Mouse (Mus musculus) right cerebral cortex, postnatal 10 days (tissue): ENCODE data around the gene Immp2l.

Experiments used
- DNase-seq, 2 experiments: peaks; one replicate each; pipeline ENCODE4 v3.0.0; 2021; ENCODE audit warnings: low spot score in 2 of 2

Gene Immp2l

DNA sequence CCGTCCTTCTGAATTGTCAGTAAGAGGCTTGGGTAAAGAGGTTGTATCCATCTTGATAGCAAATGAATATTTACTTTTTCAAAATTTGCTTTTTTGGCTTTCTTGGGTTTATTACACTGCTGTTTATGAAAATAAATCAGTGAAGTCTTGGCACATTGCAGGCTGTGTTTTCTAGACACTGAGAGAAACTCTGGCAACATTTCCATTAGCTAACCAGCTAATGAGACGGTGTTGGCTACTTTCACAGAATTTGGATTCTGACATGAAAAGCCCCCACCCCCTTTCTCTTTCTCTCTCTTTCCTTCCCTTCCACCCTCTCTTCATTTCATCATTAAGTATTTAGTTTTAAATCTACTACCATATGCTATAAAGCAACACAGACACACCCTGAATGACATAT, 496.4 kb downstream of the Immp2l start:
- DNase-seq: no peak

DNA sequence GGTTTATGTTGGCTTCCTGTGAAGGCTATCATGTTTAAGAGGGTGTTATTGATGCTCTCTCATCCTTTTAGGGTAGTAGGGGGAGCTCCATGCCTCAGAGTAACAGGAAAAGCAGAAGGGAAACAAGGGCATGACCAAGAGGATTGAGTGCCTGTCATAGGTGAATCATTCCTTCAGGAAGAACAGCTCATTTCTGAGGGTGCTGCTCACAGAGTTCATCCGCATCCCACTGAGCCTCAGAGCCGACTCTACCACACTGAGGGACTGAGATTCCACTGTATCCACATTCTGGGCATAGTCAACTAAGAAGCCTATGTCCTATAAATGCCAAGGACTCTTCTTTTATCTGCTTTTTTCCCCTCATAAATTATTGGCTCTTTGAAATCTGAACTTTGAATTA, 497.8 kb downstream of the Immp2l start:
- DNase-seq: no peak

DNA sequence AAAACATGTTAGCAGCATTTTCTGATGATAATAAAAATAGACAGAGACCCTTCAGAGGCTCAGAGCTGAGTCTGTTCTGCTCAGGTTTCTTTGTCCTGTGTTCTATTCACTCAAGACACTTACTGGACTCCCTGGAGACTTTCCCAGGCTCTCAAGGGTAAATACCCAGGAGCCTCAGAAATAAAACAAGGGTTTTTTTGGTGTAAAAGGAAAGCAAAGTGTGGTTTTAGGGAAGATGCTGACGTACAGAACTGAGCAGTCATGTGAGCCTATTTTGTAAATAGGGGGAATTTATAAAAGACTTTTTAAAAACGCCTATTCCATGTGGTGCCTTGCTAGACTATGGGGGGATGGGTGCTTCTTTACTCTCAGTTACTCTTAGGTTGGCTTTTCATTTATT, 502.8 kb downstream of the Immp2l start:
- no peak for DNase-seq

DNA sequence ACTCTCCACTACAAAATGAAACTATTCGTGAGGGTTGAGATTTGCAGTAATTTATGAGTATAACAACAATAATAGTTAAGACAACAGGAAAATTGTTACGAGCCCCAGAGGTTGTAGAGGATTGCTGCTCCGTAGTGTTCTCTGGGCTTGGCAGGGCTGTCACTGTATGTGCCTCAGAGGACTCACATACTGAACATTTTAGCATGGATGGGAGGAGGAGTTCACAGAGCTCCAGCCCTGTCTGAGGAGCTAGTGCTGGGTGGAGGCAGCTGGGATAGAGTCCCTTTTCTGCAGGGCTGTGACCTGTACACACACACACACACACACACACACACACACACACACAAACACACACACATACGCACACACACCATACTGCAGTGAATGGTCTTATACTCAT, 504.5 kb downstream of the Immp2l start:
- DNase-seq: no peak

GRCm38 (mm10) chr12:41539989-41540388, 516.1 kb downstream of the Immp2l start:
- peak; percentile 18 to 25 for DNase-seq

DNA sequence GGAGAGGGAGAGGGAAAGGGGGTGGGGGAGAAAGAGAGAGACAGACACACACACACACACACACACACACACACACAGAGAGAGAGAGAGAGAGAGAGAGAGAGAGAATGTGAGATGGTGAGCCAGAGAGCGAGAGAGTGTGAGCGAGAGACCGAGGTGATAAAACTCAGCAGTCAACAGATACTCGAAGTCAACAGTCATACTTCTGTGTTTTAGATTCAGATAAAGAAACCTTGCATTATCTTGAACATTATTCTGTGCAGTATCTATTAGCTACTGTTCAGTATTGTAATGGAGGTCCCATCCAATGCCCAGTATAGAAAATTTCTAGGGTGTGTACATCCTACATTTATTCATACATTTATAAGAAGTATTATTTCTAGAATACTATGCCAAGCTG, 527.7 kb downstream of the Immp2l start:
- no peak for DNase-seq

- DNase-seq: no peak
Observed at GRCm38 (mm10) chr12:41557832-41558231, 533.9 kb downstream of the Immp2l start.

GRCm38 (mm10) chr12:41558956-41559735, 535.3 kb downstream of the Immp2l start:
- DNase-seq: no peak

DNA sequence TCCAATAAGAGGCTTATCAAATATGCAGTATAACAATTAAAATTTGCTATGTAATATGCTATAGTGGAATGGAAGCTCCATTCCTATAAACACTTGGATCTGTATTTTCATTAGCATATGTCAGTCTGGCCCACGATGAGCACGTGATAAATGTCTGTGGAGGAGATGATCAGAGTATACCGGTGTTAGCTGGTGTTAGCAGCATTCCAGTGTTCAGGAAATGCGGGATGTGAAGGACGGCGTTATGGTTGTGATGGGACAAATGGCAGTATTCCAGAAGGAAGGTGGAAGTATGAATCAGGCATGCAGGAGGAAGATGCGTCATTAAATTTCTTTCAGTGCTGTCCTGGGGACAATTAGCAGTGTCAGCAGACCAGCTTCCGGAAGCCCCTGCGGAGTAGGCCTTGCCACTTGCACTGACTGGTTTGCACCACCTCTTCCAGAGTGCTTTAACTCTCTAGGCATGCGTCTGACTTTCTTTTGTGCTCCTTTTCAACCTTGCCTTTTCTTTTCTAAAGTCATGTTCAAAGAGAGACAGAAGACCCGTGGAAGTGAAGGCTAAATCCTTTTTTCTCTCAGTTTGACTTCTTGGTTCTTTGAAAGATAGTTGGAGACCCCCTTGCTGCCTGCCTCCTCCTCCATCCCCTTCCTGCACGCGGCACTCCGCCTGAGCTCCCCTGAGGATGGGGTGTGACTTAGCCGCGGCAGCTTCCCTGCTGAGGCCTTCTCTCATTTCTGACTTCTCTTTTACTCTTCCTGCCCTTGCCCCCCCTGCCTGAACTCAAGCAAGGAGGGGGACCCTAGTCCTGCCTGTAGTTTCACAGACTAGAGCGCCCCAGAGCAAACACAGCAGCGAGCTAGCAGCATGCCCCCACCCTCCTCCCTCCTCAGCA, 541.9 kb downstream of the Immp2l start:
- no peak for DNase-seq

- no peak for DNase-seq
Observed at GRCm38 (mm10) chr12:41566433-41566794, 542.5 kb downstream of the Immp2l start.

GRCm38 (mm10) chr12:41573754-41574153, 549.9 kb downstream of the Immp2l start:
- DNase-seq: no peak

DNA sequence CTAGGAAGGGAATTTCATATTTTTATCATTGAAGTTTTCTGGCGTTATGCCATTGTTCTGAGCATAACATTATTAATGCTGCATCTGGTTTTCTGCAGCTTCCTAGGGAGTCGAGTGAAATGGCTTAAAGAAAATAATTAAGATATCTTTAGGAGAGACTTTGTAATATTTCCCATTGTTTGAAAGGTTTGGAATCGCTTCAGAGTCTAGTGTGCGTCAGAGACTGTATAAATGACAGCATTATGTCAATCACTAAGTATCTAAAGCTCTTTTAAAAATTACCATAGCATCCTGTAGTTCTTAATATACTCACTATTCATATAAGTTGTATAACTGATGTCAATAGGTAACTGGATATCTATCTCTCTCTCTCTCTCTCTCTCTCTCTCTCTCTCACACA, 551.3 kb downstream of the Immp2l start:
- no peak for DNase-seq

- no peak for DNase-seq
Observed at GRCm38 (mm10) chr12:41593401-41593800, 569.5 kb downstream of the Immp2l start.

DNA sequence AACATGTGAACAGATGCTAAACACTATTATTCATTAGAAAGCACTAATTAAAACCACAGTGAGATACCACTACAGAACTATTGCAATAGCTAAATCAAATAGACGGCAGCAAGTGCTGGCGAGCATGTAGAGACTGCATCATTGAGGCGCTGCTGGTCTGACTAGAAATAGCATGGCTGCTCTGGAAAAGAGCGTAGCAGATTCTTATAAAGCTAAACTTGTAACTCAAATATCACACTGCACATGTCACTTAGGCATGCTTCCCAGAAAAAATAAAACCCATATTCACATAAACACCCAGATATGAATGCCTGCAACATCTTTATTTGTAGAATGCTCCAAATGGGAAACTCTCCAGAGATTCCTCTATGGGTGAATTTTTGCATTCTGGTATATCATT, 570.1 kb downstream of the Immp2l start:
- peak; percentile 43 to 67 for DNase-seq

GRCm38 (mm10) chr12:41615271-41615670, 591.4 kb downstream of the Immp2l start:
- DNase-seq: peak; percentile 30 to 46

GRCm38 (mm10) chr12:41621341-41621740, 597.5 kb downstream of the Immp2l start:
- DNase-seq: peak; percentile 52 to 53

GRCm38 (mm10) chr12:41643262-41643661, 619.4 kb downstream of the Immp2l start:
- DNase-seq: no peak

GRCm38 (mm10) chr12:41644802-41645551, 621.1 kb downstream of the Immp2l start:
- DNase-seq: peak; percentile 27 to 51

DNA sequence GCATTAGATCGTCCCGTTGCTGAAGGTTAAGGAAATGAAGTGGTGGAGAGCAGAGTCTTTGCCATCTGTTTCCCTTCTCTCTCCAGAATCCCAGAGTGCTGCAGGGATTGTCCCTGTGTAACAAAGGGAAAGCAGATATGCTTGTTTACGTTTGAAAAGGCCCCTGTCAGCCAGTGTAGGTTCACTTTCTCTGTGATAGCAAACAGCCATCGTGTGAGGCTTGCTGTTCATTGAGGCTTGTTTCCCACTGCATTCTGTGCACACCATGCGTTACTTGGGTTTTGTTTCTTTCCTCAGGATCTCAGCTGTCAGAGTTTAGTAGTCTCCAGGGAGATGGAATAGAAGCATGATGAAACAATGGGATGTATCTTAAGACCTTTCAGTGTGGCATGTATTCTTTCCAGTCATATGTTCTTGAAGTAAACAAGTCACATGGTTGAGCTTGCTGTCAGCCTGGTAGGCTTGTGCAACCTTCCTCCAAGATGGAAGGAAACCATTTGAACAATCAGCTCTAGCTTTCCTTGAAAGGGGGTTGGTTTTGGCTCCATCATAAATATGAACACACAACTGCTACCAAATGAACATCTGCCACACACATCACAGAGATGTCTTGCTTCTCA, 623.2 kb downstream of the Immp2l start:
- DNase-seq: no peak

- DNase-seq: no peak
Observed at GRCm38 (mm10) chr12:41647675-41648074, 623.8 kb downstream of the Immp2l start.

DNA sequence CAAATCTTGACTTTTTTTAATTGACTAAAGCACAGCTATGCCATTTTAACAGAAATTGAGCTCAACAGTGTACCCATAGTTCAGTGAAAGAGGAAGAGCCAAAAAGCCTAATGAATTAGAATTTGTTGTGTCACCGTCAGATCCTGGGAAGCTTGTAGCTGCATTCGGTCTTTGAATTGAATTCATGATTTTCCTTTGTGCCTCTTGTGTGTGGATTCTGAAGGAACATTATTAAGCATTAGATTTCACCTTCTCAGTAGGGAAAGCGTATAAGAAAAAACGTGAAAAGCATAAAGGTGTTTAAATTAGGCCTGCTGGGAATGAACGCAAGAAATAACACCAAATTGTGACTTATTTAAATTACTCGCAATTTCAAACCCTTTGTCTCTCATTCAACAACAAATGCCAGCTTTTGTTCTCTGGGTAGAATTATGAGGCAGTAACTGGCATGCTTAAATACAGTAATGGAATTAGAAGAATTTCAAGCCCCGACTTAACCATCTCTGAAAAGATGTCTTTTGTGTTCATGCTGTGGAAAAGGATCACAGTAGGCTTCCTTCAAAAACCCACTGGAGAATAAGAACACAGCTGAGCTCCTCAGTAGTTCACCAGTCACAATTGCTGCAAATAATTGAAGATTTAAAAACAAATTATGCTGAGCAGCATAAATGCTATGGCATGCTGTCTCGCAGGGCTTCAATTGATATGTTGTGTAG, 626.1 kb downstream of the Immp2l start:
- no peak for DNase-seq
